Mouse (Mus musculus): Measurements from ENCODE around the gene Cdc42se1.

GRCm38 (mm10) chr3:95184796-95185577, 43.5 kb upstream of the Cdc42se1 start:
- no peak for TF ChIP-seq MAFK (IDR thresholded peaks at IDR 0.05; ENCODE audit: insufficient read depth, low read depth, low read length)
- TF ChIP-seq HCFC1 (IDR thresholded peaks at IDR 0.05; ENCODE audit: borderline replicate concordance, insufficient read depth, low read length), result no peak
- no peak for TF ChIP-seq CHD2 (IDR thresholded peaks at IDR 0.05; ENCODE audit: low read depth, low read length)
- TF ChIP-seq ZC3H11A (IDR thresholded peaks at IDR 0.05; ENCODE audit: borderline replicate concordance, low read depth, low read length), result no peak
- TF ChIP-seq ZNF384 (IDR thresholded peaks at IDR 0.05; ENCODE audit: low read depth, low read length), result no peak

Data from ES-E14 (cell line).